Mouse (Mus musculus): Measurements from ENCODE around the gene Zfand4. TPM values are rescaled to one million over a fixed set of nuclear protein-coding genes. Genes with fewer than 3 reads are reported as not detected.
"Not testable (repeated sequence)": the region's sequence is repeated elsewhere in the genome, so short reads cannot be mapped to it uniquely, and the experiment has no call there.

The Zfand4 gene
- polyA plus RNA-seq (2016; fragmentation: Nextera tagmentation; extraction: Ambion mirVana): 7.6 and 8.1 TPM in 2 replicates

- ATAC-seq (ENCODE audit: insufficient number of reproducible peaks, insufficient read depth, low FRiP score, low TSS enrichment, low read depth): peak; percentile 95
- under 1% methylated on average over 63 of the region's 67 CpGs for WGBS
- Histone ChIP-seq H3K9ac (replicated peaks) (peak within 1 kb of the TSS; percentile 76), H3K27ac (peak within 1 kb of the TSS; percentile 75), H3K4me1 (replicated peaks) (peaks cover 9% of the 10 kb centered on the region), H3K4me2 (peak within 1 kb of the TSS; percentile 66), H3K9me3 (no peaks in the 10 kb centered on the region), H3K27me3 (no peaks in the 10 kb centered on the region), H3K4me3 (replicated peaks) (peak within 1 kb of the TSS; percentile 67), H3K36me3 (peaks cover 28% of the 10 kb centered on the region)
Observed at GRCm38 (mm10) chr6:116264018-116264651, at the start of gene Zfand4. TSS of gene Zfand4 (plus strand) at chr6:116264222.

GRCm38 (mm10) chr6:116227767-116228166 lies 36.3 kb upstream of the Zfand4 start:
- H3K36me3 ChIP-seq: peaks cover 86% of the 10 kb centered on the region
- H3K4me2 ChIP-seq: no peak overlapping the region
- no peaks in the 10 kb centered on the region for H3K9me3 ChIP-seq
- 87% methylated on average over 11 of the region's 11 CpGs for WGBS
- H3K9ac ChIP-seq (replicated peaks): no peak overlapping the region
- H3K4me3 ChIP-seq (replicated peaks): no peak overlapping the region
- no peak overlapping the region for H3K27ac ChIP-seq
- no peaks in the 10 kb centered on the region for H3K27me3 ChIP-seq
- ATAC-seq (ENCODE audit: insufficient number of reproducible peaks, insufficient read depth, low FRiP score, low TSS enrichment, low read depth): no peak
- no peaks in the 10 kb centered on the region for H3K4me1 ChIP-seq (replicated peaks)

- H3K27me3 ChIP-seq: no peaks in the 10 kb centered on the region
- H3K9ac ChIP-seq (replicated peaks): no peak overlapping the region
- H3K4me2 ChIP-seq: no peak overlapping the region
- no peaks in the 10 kb centered on the region for H3K9me3 ChIP-seq
- H3K4me3 ChIP-seq (replicated peaks): no peak overlapping the region
- H3K36me3 ChIP-seq: peaks cover 86% of the 10 kb centered on the region
- no peak overlapping the region for H3K27ac ChIP-seq
- ATAC-seq (ENCODE audit: insufficient number of reproducible peaks, insufficient read depth, low FRiP score, low TSS enrichment, low read depth): no peak
- no peaks in the 10 kb centered on the region for H3K4me1 ChIP-seq (replicated peaks)
- 67% methylated on average over 12 of the region's 12 CpGs for WGBS
Observed at GRCm38 (mm10) chr6:116228785-116229525, 35.1 kb upstream of the Zfand4 start.

GRCm38 (mm10) chr6:116234821-116235220 lies 29.2 kb upstream of the Zfand4 start:
- H3K9ac ChIP-seq (replicated peaks); H3K27ac ChIP-seq; H3K27me3 ChIP-seq; H3K4me1 ChIP-seq (replicated peaks); ATAC-seq (ENCODE audit: insufficient number of reproducible peaks, insufficient read depth, low FRiP score, low TSS enrichment, low read depth); H3K4me3 ChIP-seq (replicated peaks); H3K4me2 ChIP-seq; H3K9me3 ChIP-seq: not testable (repeated sequence)
- peaks cover 80% of the 10 kb centered on the region for H3K36me3 ChIP-seq
- WGBS: 90% methylated on average over 2 of the region's 2 CpGs

DNA sequence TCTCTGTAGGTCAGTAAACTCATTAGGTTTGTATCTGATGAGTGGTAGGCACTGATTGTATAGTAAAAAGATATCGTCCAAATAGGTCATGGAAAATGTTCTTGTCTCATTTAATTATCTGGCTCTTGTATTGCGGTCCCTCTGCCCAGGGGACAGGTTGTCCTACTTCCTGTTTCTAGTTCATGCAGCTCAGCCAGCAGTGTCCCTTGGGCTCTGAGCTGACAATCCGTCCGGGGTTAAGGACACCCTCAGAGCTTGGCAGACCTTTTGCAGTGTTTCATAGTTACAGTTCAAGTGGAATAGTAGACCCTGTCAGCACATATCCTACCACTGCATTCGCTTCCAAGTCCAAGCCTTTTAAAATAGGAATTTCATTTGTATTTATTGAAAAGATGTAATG lies 28.7 kb upstream of the Zfand4 start:
- Histone ChIP-seq H3K27ac (no peak overlapping the region), H3K36me3 (peaks cover 82% of the 10 kb centered on the region), H3K27me3 (no peaks in the 10 kb centered on the region), H3K9ac (replicated peaks) (no peak overlapping the region), H3K4me1 (replicated peaks) (no peaks in the 10 kb centered on the region), H3K9me3 (no peaks in the 10 kb centered on the region), H3K4me2 (no peak overlapping the region), H3K4me3 (replicated peaks) (no peak overlapping the region)
- no peak for ATAC-seq (ENCODE audit: insufficient number of reproducible peaks, insufficient read depth, low FRiP score, low TSS enrichment, low read depth)
- 89% methylated on average over 5 of the region's 5 CpGs for WGBS

DNA sequence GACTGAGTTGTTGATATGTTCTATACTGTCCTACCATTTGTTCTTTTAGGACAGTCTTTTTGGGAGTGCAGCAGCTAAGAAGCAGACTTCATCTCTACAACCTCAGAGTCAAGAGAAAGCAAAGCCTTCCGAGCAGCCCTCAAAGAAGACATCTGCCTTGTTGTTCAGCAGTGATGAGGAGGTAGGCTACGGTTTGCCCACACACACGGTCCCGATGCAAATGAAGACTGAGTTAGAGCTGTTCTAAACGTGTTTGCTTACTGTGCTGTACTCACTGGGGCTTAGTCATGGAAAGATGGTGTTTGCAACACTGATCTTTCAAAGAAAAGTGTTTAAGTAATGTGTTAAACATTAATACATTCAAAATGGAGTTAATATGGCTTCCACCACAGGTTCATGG lies 25.9 kb upstream of the Zfand4 start:
- H3K9ac ChIP-seq (replicated peaks): no peak overlapping the region

DNA sequence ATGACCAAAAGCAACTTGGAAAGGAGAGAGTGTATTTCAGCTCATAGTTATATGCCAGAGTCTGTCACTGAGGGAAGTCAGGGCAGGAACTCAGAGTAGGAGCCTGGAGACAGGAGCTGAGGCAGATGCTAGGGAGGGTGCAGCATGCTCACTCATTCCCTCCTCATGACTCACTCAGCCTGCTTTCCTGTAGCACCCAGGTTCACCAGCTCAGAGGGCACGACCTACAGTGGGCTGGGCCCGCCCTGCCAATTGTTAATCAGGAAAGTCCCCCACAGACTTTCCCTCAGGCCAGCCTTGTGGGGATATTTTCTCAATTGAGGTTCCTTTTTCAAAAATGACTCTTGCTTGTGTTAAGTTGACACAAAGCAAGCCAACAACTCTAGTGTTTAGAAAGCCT lies 23.7 kb upstream of the Zfand4 start:
- Histone ChIP-seq H3K27me3 (no peaks in the 10 kb centered on the region), H3K27ac (no peak overlapping the region), H3K4me1 (replicated peaks) (no peaks in the 10 kb centered on the region), H3K36me3 (peaks cover 80% of the 10 kb centered on the region), H3K9ac (replicated peaks) (no peak overlapping the region), H3K9me3 (no peaks in the 10 kb centered on the region), H3K4me3 (replicated peaks) (no peak overlapping the region), H3K4me2 (no peak overlapping the region)
- WGBS: 70% methylated on average over 2 of the region's 2 CpGs
- ATAC-seq (ENCODE audit: insufficient number of reproducible peaks, insufficient read depth, low FRiP score, low TSS enrichment, low read depth): no peak

More for the DNA sequence above, 25.9 kb upstream of the Zfand4 start:
- H3K27ac ChIP-seq: no peak overlapping the region
- no peaks in the 10 kb centered on the region for H3K9me3 ChIP-seq
- ATAC-seq (ENCODE audit: insufficient number of reproducible peaks, insufficient read depth, low FRiP score, low TSS enrichment, low read depth): no peak
- WGBS: 87% methylated on average over 5 of the region's 5 CpGs
- no peak overlapping the region for H3K4me2 ChIP-seq
- no peaks in the 10 kb centered on the region for H3K27me3 ChIP-seq
- no peak overlapping the region for H3K4me3 ChIP-seq (replicated peaks)
- peaks cover 80% of the 10 kb centered on the region for H3K36me3 ChIP-seq
- no peaks in the 10 kb centered on the region for H3K4me1 ChIP-seq (replicated peaks)

DNA sequence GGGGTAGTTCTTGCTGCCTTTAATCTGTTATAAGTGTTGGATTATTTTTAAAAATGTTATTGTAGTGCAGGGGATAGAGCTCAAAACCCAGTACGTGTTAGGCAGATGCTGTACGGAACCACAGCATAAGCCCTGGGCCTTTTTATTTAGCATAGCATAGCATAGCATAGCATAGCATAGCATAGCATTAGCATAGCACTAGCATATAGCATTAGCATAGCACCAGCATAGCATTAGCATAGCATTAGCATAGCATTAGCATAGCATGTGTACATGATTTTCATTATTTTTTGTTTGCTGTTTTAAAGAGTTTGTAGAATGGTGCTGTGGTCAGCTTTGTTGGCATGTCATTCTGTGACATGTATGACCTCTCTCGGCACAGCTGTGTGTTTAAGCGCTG lies 4.4 kb upstream of the Zfand4 start:
- H3K9ac ChIP-seq (replicated peaks): no peak overlapping the region
- H3K27me3 ChIP-seq: no peaks in the 10 kb centered on the region
- WGBS: 94% methylated on average over 4 of the region's 4 CpGs
- no peak overlapping the region for H3K4me3 ChIP-seq (replicated peaks)
- peaks cover 64% of the 10 kb centered on the region for H3K36me3 ChIP-seq
- H3K4me1 ChIP-seq (replicated peaks): no peaks in the 10 kb centered on the region
- ATAC-seq (ENCODE audit: insufficient number of reproducible peaks, insufficient read depth, low FRiP score, low TSS enrichment, low read depth): no peak
- H3K4me2 ChIP-seq: no peak overlapping the region
- no peak overlapping the region for H3K27ac ChIP-seq
- H3K9me3 ChIP-seq: no peaks in the 10 kb centered on the region

DNA sequence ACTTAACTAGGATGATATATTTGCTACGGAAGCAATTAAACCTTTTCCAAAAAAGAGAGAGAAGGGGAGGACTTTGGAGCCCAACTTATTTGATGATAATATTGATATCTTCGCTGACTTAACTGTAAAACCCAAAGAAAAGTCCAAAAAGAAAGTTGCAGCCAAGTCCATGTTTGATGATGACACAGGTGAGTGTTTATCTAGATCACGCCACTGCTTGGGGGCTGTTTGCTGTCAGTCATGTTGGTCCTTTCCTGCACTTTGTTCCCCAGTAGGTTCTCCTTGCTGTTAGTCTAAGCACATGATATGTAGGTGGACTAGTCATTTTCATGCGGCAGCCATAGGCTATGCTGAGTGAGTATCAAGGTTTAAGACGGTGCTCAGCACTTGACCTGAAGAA lies 3.5 kb upstream of the Zfand4 start:
- WGBS: 94% methylated on average over 5 of the region's 5 CpGs
- Histone ChIP-seq H3K4me1 (replicated peaks) (no peaks in the 10 kb centered on the region), H3K9ac (replicated peaks) (no peak overlapping the region), H3K4me2 (no peak overlapping the region), H3K27me3 (no peaks in the 10 kb centered on the region), H3K36me3 (peaks cover 56% of the 10 kb centered on the region), H3K27ac (no peak overlapping the region), H3K9me3 (no peaks in the 10 kb centered on the region), H3K4me3 (replicated peaks) (no peak overlapping the region)
- ATAC-seq (ENCODE audit: insufficient number of reproducible peaks, insufficient read depth, low FRiP score, low TSS enrichment, low read depth): no peak

DNA sequence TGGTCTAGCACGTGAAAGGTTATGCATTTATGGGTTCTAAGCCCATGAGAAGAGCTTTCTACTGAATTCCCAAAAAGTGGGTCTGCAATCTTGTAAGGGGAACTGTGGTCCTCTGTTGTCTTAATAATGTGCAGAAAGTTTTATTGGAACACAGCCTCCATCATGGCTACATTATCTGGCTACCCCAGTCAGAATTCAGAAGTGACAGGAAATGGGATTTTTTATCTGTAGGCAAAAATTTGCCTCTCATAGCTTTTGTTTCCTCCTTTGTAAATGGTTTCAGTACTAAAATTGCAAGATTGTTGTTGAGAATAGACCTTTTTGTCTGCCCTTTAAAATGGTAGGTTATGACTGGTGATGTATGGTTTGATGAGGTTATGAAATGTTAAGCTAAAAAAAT lies 1.2 kb upstream of the Zfand4 start:
- ATAC-seq (ENCODE audit: insufficient number of reproducible peaks, insufficient read depth, low FRiP score, low TSS enrichment, low read depth): no peak
- no peak overlapping the region for H3K4me2 ChIP-seq
- H3K9ac ChIP-seq (replicated peaks): no peak overlapping the region
- no peak overlapping the region for H3K27ac ChIP-seq
- WGBS: 96% methylated on average over 1 of the region's 1 CpGs
- no peaks in the 10 kb centered on the region for H3K27me3 ChIP-seq
- H3K36me3 ChIP-seq: peaks cover 39% of the 10 kb centered on the region
- no peak overlapping the region for H3K4me3 ChIP-seq (replicated peaks)
- no peaks in the 10 kb centered on the region for H3K9me3 ChIP-seq
- H3K4me1 ChIP-seq (replicated peaks): peaks cover 9% of the 10 kb centered on the region

GRCm38 (mm10) chr6:116264836-116265235 lies 814 bp downstream of the Zfand4 start:
- peaks cover 25% of the 10 kb centered on the region for H3K36me3 ChIP-seq
- 87% methylated on average over 11 of the region's 11 CpGs for WGBS
- no peak overlapping the region for H3K9ac ChIP-seq (replicated peaks)
- no peak overlapping the region for H3K27ac ChIP-seq
- peak overlapping the region; percentile 67 for H3K4me3 ChIP-seq (replicated peaks)
- no peak for ATAC-seq (ENCODE audit: insufficient number of reproducible peaks, insufficient read depth, low FRiP score, low TSS enrichment, low read depth)
- no peaks in the 10 kb centered on the region for H3K27me3 ChIP-seq
- peaks cover 9% of the 10 kb centered on the region for H3K4me1 ChIP-seq (replicated peaks)
- peak overlapping the region; percentile 66 for H3K4me2 ChIP-seq
- no peaks in the 10 kb centered on the region for H3K9me3 ChIP-seq
